Mouse (Mus musculus): ENCODE measurements around the gene 5330417C22Rik. TPM values are rescaled to one million over a fixed set of nuclear protein-coding genes. Genes with fewer than 3 reads are reported as not detected.

5330417C22Rik gene
- polyA plus RNA-seq, 1 experiment from 2014 or later, result 18.9 TPM

GRCm38 (mm10) chr3:108562133-108562730, 25.9 kb upstream of the 5330417C22Rik start, which contains the start of gene Tmem167b:
Gene Tmem167b, minus strand, starts transcription at chr3:108562466.
- WGBS, result under 1% methylated on average over 45 of the region's 45 CpGs
- peak; percentile 98 for ATAC-seq (replicated peaks)
- H3K36me3 ChIP-seq (replicated peaks), result peaks cover 12% of the 10 kb centered on the region

DNA sequence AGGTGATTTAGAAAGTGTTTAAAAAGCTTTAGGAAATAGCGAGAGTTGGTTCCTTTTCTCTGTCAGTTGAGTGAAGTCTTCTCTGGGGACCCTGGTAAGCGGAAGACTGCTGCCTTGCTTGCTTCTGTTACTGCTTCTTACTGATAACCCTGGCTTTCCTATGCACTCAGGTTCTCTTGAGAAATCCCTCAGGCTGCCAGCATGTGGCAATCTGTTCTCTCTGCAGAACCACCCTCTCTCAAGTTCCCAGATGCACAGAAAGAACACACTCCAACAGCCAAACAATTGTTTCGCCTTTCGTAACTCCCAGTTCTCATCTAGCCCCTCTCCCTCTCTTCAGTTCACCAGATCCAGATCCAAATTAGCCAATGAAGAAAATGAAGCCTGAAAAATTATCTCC, 21.6 kb upstream of the 5330417C22Rik start:
- no peak for ATAC-seq (replicated peaks)
- Histone ChIP-seq H3K27me3 (replicated peaks) (no peaks in the 10 kb centered on the region), H3K4me3 (no peak overlapping the region), H3K4me2 (no peak overlapping the region), H3K27ac (no peak overlapping the region), H3K9ac (no peak overlapping the region), H3K9me3 (no peaks in the 10 kb centered on the region), H3K36me3 (replicated peaks) (peaks cover 17% of the 10 kb centered on the region), H3K4me1 (peaks cover 20% of the 10 kb centered on the region)
- 93% methylated on average over 4 of the region's 4 CpGs for WGBS

More at GRCm38 (mm10) chr3:108562133-108562730, 25.9 kb upstream of the 5330417C22Rik start, which contains the start of gene Tmem167b:
- Histone ChIP-seq H3K9ac (peak within 1 kb of the TSS; percentile 61), H3K27ac (peak within 1 kb of the TSS; percentile 89), H3K9me3 (no peaks in the 10 kb centered on the region), H3K4me2 (peak within 1 kb of the TSS; percentile 67), H3K4me3 (peak within 1 kb of the TSS; percentile 53), H3K4me1 (peaks cover 17% of the 10 kb centered on the region), H3K27me3 (replicated peaks) (no peaks in the 10 kb centered on the region)

DNA sequence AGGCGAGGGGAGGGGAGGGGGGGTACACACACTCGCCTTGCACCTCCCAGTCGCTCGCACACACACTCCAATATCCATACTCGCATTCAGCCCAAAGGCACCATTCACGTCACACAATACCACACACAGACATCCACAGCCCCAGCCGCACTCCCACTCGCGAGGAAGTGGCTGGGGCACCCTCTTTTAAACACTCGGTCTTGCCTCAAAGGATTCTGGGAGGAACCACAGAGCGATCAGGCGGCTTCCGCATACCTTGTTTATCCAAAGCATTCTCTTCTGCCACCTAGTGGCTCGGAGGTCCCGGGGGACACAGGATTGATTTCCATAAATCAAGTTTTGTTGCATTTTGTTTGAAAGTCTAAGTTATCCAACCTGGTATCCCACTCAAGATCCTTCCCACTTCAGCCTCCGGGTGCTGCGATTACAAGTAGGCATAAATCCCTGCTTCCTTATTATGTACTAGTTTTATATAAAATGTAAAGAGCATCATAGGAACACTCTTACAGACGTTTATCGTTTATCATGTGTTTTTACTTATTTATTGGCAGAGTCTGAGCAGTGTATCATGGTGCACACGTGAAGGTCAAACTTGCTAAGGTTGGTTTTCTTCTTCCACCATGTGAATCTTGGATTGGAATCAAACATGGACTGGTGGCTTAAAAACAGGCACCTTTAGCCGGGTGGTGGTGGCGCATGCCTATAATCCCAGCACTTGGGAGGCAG, 18.4 kb upstream of the 5330417C22Rik start:
- H3K9me3 ChIP-seq, result no peaks in the 10 kb centered on the region
- ATAC-seq (replicated peaks), result peak; percentile 98
- H3K27ac ChIP-seq, result peak overlapping the region; percentile 92
- H3K4me2 ChIP-seq, result peak overlapping the region; percentile 75
- H3K4me3 ChIP-seq, result peak overlapping the region; percentile 64
- H3K4me1 ChIP-seq, result peaks cover 7% of the 10 kb centered on the region; the same call in 1 of the 2 replicates
- H3K9ac ChIP-seq, result peak overlapping the region; percentile 88
- 18% methylated on average over 22 of the region's 22 CpGs for WGBS
- H3K36me3 ChIP-seq (replicated peaks), result peaks cover 17% of the 10 kb centered on the region
- H3K27me3 ChIP-seq (replicated peaks), result no peaks in the 10 kb centered on the region

GRCm38 (mm10) chr3:108554111-108554561, 17.8 kb upstream of the 5330417C22Rik start:
- no peaks in the 10 kb centered on the region for H3K27me3 ChIP-seq (replicated peaks)
- H3K4me2 ChIP-seq, result peak overlapping the region; percentile 75
- peak overlapping the region; percentile 88 for H3K9ac ChIP-seq
- under 1% methylated on average over 42 of the region's 42 CpGs for WGBS
- peak overlapping the region; percentile 92 for H3K27ac ChIP-seq
- H3K4me3 ChIP-seq, result peak overlapping the region; percentile 64
- peaks cover 7% of the 10 kb centered on the region; the same call in 1 of the 2 replicates for H3K4me1 ChIP-seq
- H3K9me3 ChIP-seq, result no peaks in the 10 kb centered on the region
- peaks cover 17% of the 10 kb centered on the region for H3K36me3 ChIP-seq (replicated peaks)
- peak; percentile 78 for ATAC-seq (replicated peaks)

DNA sequence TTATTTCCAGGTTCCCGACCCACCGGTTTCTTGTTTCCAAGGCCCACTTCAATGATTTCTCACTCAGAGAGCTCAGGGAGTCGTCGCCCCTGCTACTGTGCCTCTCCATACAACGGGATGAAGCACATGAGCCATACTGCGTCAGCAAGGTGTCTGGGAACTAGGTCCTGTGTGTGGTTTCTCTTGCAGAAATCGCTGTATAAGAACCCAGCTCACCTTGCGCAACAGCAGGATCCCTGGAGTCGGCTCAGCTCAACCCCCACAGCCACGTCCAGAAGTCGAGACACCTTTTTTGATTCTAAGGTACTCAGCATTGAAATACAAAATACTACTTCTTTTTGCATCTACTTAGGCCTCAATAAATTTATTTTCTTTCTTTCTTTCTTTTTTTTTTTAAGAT, 6.0 kb upstream of the 5330417C22Rik start:
- Histone ChIP-seq H3K27me3 (replicated peaks) (no peaks in the 10 kb centered on the region), H3K36me3 (replicated peaks) (no peaks in the 10 kb centered on the region), H3K27ac (no peak overlapping the region), H3K4me1 (peaks cover 7% of the 10 kb centered on the region; the same call in 1 of the 2 replicates), H3K4me2 (no peak overlapping the region), H3K9me3 (no peaks in the 10 kb centered on the region), H3K9ac (no peak overlapping the region), H3K4me3 (no peak overlapping the region)
- 86% methylated on average over 11 of the region's 11 CpGs for WGBS
- ATAC-seq (replicated peaks), result no peak

DNA sequence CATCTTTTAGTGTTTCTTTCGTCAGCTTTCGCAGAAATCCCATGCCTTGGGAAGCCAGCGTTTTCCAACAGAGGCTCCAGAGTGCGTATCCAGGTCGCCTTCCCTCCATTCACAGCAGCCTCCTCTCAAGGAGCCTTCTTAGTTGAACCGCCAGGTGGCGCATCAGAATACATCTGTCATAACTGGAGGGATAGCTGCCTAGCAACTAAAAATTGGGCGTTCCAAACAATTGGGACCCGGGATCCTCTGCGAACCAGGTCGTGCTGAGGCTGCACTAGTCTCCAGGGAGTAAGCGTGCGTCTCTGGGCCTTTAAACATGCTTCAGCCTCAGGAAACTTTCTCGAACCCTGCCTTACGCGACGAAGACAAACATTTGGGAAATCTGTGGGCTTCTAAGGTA, 967 bp upstream of the 5330417C22Rik start:
- 3% methylated on average over 17 of the region's 17 CpGs for WGBS
- Histone ChIP-seq H3K9me3 (no peaks in the 10 kb centered on the region), H3K27me3 (replicated peaks) (no peaks in the 10 kb centered on the region), H3K4me2 (peak overlapping the region; percentile 64), H3K9ac (peak overlapping the region; percentile 20), H3K27ac (peak overlapping the region; percentile 81), H3K4me1 (peaks cover 12% of the 10 kb centered on the region), H3K4me3 (peak overlapping the region; percentile 33), H3K36me3 (replicated peaks) (no peaks in the 10 kb centered on the region)
- peak; percentile 29 for ATAC-seq (replicated peaks)

DNA sequence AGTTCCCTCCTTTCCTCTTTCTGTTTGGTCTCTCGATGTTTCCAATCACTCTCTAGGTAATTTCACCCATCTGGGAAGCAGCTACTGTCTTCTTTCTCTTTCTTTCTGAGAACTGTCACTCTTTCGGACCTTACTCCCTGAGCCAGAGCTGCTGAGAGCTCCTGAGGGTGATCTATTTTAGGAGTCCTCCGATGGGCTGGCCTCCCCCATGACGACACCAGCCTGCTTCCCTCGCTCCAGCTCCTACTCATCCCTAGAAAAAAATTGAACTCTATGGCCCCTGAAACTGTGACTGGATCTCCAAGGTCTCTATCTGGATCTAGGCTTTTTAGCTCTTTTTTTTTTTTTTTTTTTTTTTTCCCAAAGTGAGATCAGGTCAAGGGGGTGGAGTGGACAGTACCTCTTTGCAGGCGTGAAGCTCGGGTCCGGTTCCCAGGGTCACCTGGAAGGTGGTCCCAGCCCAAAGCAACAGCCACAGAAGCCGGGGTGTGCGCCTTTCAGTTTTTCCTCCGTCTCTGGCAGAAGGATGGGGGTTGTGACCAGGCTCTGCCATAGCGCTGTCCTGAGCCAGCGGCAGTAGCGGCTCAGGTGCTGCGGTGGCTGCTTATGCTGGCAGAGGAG, 330 bp downstream of the 5330417C22Rik start:
- Histone ChIP-seq H3K36me3 (replicated peaks) (no peaks in the 10 kb centered on the region), H3K4me2 (peak overlapping the region; percentile 64), H3K4me1 (peaks cover 12% of the 10 kb centered on the region), H3K27me3 (replicated peaks) (no peaks in the 10 kb centered on the region), H3K27ac (peak overlapping the region; percentile 79), H3K9me3 (no peaks in the 10 kb centered on the region), H3K4me3 (peak overlapping the region; percentile 45), H3K9ac (peak overlapping the region; percentile 54)
- WGBS, result 4% methylated on average over 15 of the region's 15 CpGs
- no peak; the same call in 1 of the 2 replicates for ATAC-seq (replicated peaks)

DNA sequence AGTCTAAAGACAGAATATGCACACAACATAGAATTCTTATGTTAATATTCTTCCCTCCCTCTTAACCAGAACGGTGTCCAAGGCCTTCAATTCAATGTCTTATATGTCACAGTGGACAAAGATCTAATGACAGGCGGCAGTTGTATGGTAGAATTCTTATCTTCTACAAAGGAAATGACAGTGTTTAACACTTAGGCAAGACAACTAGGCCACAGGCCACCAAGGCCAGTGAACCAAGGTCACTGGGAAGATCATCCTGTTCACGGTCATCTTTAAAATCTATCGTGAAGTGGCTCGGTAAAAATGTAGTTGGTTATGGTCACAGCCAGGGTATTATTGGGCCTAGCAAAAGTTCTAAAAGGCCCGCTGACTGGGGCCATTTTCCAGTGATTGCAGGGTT, 2.4 kb downstream of the 5330417C22Rik start, which contains the start of gene 1700013F07Rik:
Gene 1700013F07Rik (plus strand): TSS at position 200 of the 400 bp plus-strand sequence.
- Histone ChIP-seq H3K9me3 (no peaks in the 10 kb centered on the region), H3K4me2 (no peak within 1 kb of the TSS), H3K36me3 (replicated peaks) (no peaks in the 10 kb centered on the region), H3K9ac (no peak within 1 kb of the TSS), H3K4me1 (peaks cover 12% of the 10 kb centered on the region), H3K27me3 (replicated peaks) (no peaks in the 10 kb centered on the region), H3K27ac (no peak within 1 kb of the TSS), H3K4me3 (no peak within 1 kb of the TSS)
- ATAC-seq (replicated peaks), result no peak
- 87% methylated on average over 6 of the region's 6 CpGs for WGBS

DNA sequence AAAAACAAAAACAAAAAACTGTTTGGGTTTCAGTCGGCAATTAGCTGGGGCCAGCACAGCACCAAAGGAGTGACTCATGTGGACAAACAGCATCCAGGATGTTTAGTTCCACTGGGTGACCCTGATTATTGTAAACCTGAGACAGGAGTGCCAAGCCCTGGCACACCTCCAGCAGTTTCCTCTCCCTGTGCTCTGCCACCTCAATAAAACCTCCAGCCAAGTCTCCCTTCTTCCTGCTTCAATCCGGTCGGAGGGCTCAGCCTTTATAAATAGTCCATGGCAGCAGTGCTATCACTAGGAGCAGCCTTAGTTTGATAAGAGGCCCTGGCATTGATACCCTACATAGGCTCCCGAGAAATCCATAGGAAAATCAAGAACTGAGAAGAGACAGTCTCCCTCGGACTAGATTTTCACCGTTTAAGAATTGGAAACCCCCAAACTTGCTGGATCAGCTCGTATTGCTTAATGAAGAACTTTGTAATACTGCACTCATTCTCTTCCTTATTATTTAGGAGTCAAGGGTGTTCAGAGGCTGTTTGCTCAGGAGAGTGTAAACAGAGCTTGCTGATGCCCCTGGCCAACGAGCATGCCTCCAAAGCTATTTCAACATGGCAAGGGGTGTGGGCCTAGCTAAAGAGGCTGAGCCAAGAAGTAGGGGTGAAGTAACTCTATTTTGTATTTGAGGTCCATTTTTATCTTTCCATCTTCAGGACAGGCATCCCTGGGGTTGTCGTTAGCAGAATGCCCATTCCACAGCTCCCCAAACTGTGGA, 3.0 kb downstream of the 5330417C22Rik start:
- no peak overlapping the region for H3K4me2 ChIP-seq
- no peaks in the 10 kb centered on the region for H3K36me3 ChIP-seq (replicated peaks)
- peaks cover 12% of the 10 kb centered on the region for H3K4me1 ChIP-seq
- no peak for ATAC-seq (replicated peaks)
- H3K4me3 ChIP-seq, result no peak overlapping the region
- no peaks in the 10 kb centered on the region for H3K9me3 ChIP-seq
- WGBS, result 76% methylated on average over 9 of the region's 9 CpGs
- H3K27ac ChIP-seq, result no peak overlapping the region
- H3K9ac ChIP-seq, result no peak overlapping the region
- H3K27me3 ChIP-seq (replicated peaks), result no peaks in the 10 kb centered on the region

DNA sequence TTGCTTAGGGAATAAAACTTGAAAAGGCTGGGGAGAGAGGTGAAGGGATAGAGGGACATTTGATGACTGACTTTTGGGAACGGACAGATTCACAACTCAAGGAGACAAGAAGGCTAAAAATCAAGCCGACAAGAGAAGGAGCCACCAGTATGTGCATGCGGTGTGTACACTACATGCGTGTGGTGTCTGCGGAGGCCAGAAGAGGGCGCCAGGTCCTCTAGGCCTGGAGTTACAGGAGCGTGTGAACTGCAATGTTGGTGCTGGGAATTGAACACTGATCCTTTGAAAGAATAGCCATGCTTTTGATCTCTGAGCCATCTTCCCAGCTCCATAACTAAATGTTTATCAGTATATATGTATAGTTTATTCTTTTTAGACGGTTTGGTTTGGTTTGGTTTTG, 7.8 kb downstream of the 5330417C22Rik start:
- H3K36me3 ChIP-seq (replicated peaks), result no peaks in the 10 kb centered on the region
- no peaks in the 10 kb centered on the region for H3K9me3 ChIP-seq
- ATAC-seq (replicated peaks), result no peak
- no peak overlapping the region for H3K27ac ChIP-seq
- H3K9ac ChIP-seq, result no peak overlapping the region
- no peaks in the 10 kb centered on the region for H3K4me1 ChIP-seq
- H3K4me3 ChIP-seq, result no peak overlapping the region
- H3K27me3 ChIP-seq (replicated peaks), result no peaks in the 10 kb centered on the region
- WGBS, result 94% methylated on average over 8 of the region's 8 CpGs
- no peak overlapping the region for H3K4me2 ChIP-seq

GRCm38 (mm10) chr3:108523415-108523814, 12.9 kb downstream of the 5330417C22Rik start:
- H3K4me3 ChIP-seq, result no peak overlapping the region
- no peaks in the 10 kb centered on the region for H3K4me1 ChIP-seq
- no peak overlapping the region for H3K27ac ChIP-seq
- 89% methylated on average over 4 of the region's 4 CpGs for WGBS
- H3K9ac ChIP-seq, result no peak overlapping the region
- no peak for ATAC-seq (replicated peaks)
- H3K4me2 ChIP-seq, result no peak overlapping the region
- no peaks in the 10 kb centered on the region for H3K36me3 ChIP-seq (replicated peaks)
- H3K9me3 ChIP-seq, result no peaks in the 10 kb centered on the region
- H3K27me3 ChIP-seq (replicated peaks), result no peaks in the 10 kb centered on the region

All from midbrain, embryonic 15.5 days (tissue).